Mouse (Mus musculus): ENCODE results near the gene Fkbp1b. TPM values are rescaled to one million over a fixed set of nuclear protein-coding genes. Genes with fewer than 3 reads are reported as not detected.
"Not testable (repeated sequence)": the region's sequence is repeated elsewhere in the genome, so short reads cannot be mapped to it uniquely, and the experiment has no call there.

The Fkbp1b gene
- polyA plus RNA-seq, 1 experiment: 7.3 TPM

GRCm38 (mm10) chr12:4817361-4818101 lies 23.9 kb downstream of the Fkbp1b start, which contains the start of gene Sf3b6:
TSS of gene Sf3b6 (plus strand) at chr12:4817544.
- peaks cover 39% of the 10 kb centered on the region for H3K79me2 ChIP-seq (ENCODE audit: control insufficient read depth, insufficient read depth)
- H3K4me2 ChIP-seq (ENCODE audit: low read depth): peak within 1 kb of the TSS; percentile 95
- H3ac ChIP-seq (ENCODE audit: control insufficient read depth, insufficient read length): peak within 1 kb of the TSS; percentile 35
- TF ChIP-seq USF1 (IDR thresholded peaks at IDR 0.05; ENCODE audit: low read depth) (no peak), E2F4 (IDR thresholded peaks at IDR 0.05; ENCODE audit: insufficient read depth) (no peak), POLR2AphosphoS2 (IDR thresholded peaks at IDR 0.05; ENCODE audit: insufficient read length, low read depth) (peak; percentile 86), POLR2A (IDR thresholded peaks at IDR 0.05; ENCODE audit: insufficient read length, low read depth) (peak; percentile 74), TCF12 (IDR thresholded peaks at IDR 0.05; ENCODE audit: insufficient read depth, poor library complexity, severe bottlenecking) (no peak), MYOD1 (IDR thresholded peaks at IDR 0.05; ENCODE audit: control insufficient read depth in 1 of 3, insufficient read length in 2 of 3, low read depth in 2 of 3) (no peak)
- no peaks in the 10 kb centered on the region for H3K27me3 ChIP-seq (ENCODE audit: control insufficient read depth, insufficient read depth, insufficient read length)
- peak within 1 kb of the TSS; percentile 99 for H3K4me3 ChIP-seq
- H3K36me3 ChIP-seq (ENCODE audit: control insufficient read depth, insufficient read depth): peaks cover 21% of the 10 kb centered on the region

GRCm38 (mm10) chr12:4816680-4817360 lies 24.6 kb downstream of the Fkbp1b start:
- H3K36me3 ChIP-seq (ENCODE audit: control insufficient read depth, insufficient read depth): peaks cover 16% of the 10 kb centered on the region
- H3K27me3 ChIP-seq (ENCODE audit: control insufficient read depth, insufficient read depth, insufficient read length): no peaks in the 10 kb centered on the region
- H3ac ChIP-seq (ENCODE audit: control insufficient read depth, insufficient read length): peak overlapping the region; percentile 35
- peak overlapping the region; percentile 95 for H3K4me2 ChIP-seq (ENCODE audit: low read depth)
- peak overlapping the region; percentile 99 for H3K4me3 ChIP-seq
- peaks cover 39% of the 10 kb centered on the region for H3K79me2 ChIP-seq (ENCODE audit: control insufficient read depth, insufficient read depth)
- TF ChIP-seq POLR2A (IDR thresholded peaks at IDR 0.05; ENCODE audit: insufficient read length, low read depth) (no peak), REST (IDR thresholded peaks at IDR 0.05; ENCODE audit: insufficient read depth, insufficient read length) (no peak), MAX (IDR thresholded peaks at IDR 0.05; ENCODE audit: low read depth) (no peak), E2F4 (IDR thresholded peaks at IDR 0.05; ENCODE audit: insufficient read depth) (no peak), MYOG (IDR thresholded peaks at IDR 0.05; ENCODE audit: control insufficient read depth in 1 of 3, insufficient read depth in 1 of 3, insufficient read length in 2 of 3, low read depth in 2 of 3) (no peak), TCF3 (IDR thresholded peaks at IDR 0.05; ENCODE audit: insufficient read length, low read depth) (no peak), SRF (IDR thresholded peaks at IDR 0.05; ENCODE audit: control insufficient read depth, insufficient read length, low read depth) (no peak), MYOD1 (IDR thresholded peaks at IDR 0.05; ENCODE audit: control insufficient read depth in 1 of 3, insufficient read length in 2 of 3, low read depth in 2 of 3) (no peak), CEBPB (IDR thresholded peaks at IDR 0.05; ENCODE audit: insufficient read depth, poor library complexity, severe bottlenecking) (no peak), POLR2AphosphoS2 (IDR thresholded peaks at IDR 0.05; ENCODE audit: insufficient read length, low read depth) (no peak), TCF12 (IDR thresholded peaks at IDR 0.05; ENCODE audit: insufficient read depth, poor library complexity, severe bottlenecking) (no peak), USF1 (IDR thresholded peaks at IDR 0.05; ENCODE audit: low read depth) (no peak)

- H3K79me2 ChIP-seq (ENCODE audit: control insufficient read depth, insufficient read depth): peaks cover 11% of the 10 kb centered on the region
- H3K4me2 ChIP-seq (ENCODE audit: low read depth): no peak overlapping the region
- peak in 2 of 3 experiments; percentile 21 to 76 for TF ChIP-seq MYOG (IDR thresholded peaks at IDR 0.05; ENCODE audit: control insufficient read depth in 1 of 3, insufficient read depth in 1 of 3, insufficient read length in 2 of 3, low read depth in 2 of 3)
- no peak for TF ChIP-seq CEBPB (IDR thresholded peaks at IDR 0.05; ENCODE audit: insufficient read depth, poor library complexity, severe bottlenecking)
- peak in 2 of 3 experiments; percentile 52 to 63 for TF ChIP-seq MYOD1 (IDR thresholded peaks at IDR 0.05; ENCODE audit: control insufficient read depth in 1 of 3, insufficient read length in 2 of 3, low read depth in 2 of 3)
- H3K27me3 ChIP-seq (ENCODE audit: control insufficient read depth, insufficient read depth, insufficient read length): peaks cover 5% of the 10 kb centered on the region
- no peak overlapping the region for H3ac ChIP-seq (ENCODE audit: control insufficient read depth, insufficient read length)
- no peak overlapping the region for H3K4me3 ChIP-seq
- no peaks in the 10 kb centered on the region for H3K36me3 ChIP-seq (ENCODE audit: control insufficient read depth, insufficient read depth)
These were observed 27.8 kb downstream of the Fkbp1b start for GRCm38 (mm10) chr12:4813636-4814035.

GRCm38 (mm10) chr12:4811705-4812104 lies 29.7 kb downstream of the Fkbp1b start:
- no peak overlapping the region for H3K4me3 ChIP-seq
- no peaks in the 10 kb centered on the region for H3K79me2 ChIP-seq (ENCODE audit: control insufficient read depth, insufficient read depth)
- TF ChIP-seq E2F4 (IDR thresholded peaks at IDR 0.05; ENCODE audit: insufficient read depth): no peak
- TF ChIP-seq POLR2AphosphoS2 (IDR thresholded peaks at IDR 0.05; ENCODE audit: insufficient read length, low read depth): no peak
- no peaks in the 10 kb centered on the region for H3K36me3 ChIP-seq (ENCODE audit: control insufficient read depth, insufficient read depth)
- no peak overlapping the region for H3K4me2 ChIP-seq (ENCODE audit: low read depth)
- peaks cover 5% of the 10 kb centered on the region for H3K27me3 ChIP-seq (ENCODE audit: control insufficient read depth, insufficient read depth, insufficient read length)
- H3ac ChIP-seq (ENCODE audit: control insufficient read depth, insufficient read length): no peak overlapping the region

GRCm38 (mm10) chr12:4811036-4811435 lies 30.4 kb downstream of the Fkbp1b start:
- Histone ChIP-seq H3K79me2 (ENCODE audit: control insufficient read depth, insufficient read depth) (no peaks in the 10 kb centered on the region), H3K36me3 (ENCODE audit: control insufficient read depth, insufficient read depth) (no peaks in the 10 kb centered on the region), H3K4me3 (no peak overlapping the region), H3ac (ENCODE audit: control insufficient read depth, insufficient read length) (no peak overlapping the region), H3K4me2 (ENCODE audit: low read depth) (no peak overlapping the region), H3K27me3 (ENCODE audit: control insufficient read depth, insufficient read depth, insufficient read length) (peaks cover 5% of the 10 kb centered on the region)
- TF ChIP-seq E2F4 (IDR thresholded peaks at IDR 0.05; ENCODE audit: insufficient read depth) (no peak), USF1 (IDR thresholded peaks at IDR 0.05; ENCODE audit: low read depth) (no peak), MYOG (IDR thresholded peaks at IDR 0.05; ENCODE audit: control insufficient read depth in 1 of 3, insufficient read depth in 1 of 3, insufficient read length in 2 of 3, low read depth in 2 of 3) (no peak), SRF (IDR thresholded peaks at IDR 0.05; ENCODE audit: control insufficient read depth, insufficient read length, low read depth) (no peak), CEBPB (IDR thresholded peaks at IDR 0.05; ENCODE audit: insufficient read depth, poor library complexity, severe bottlenecking) (no peak), MAX (IDR thresholded peaks at IDR 0.05; ENCODE audit: low read depth) (no peak), REST (IDR thresholded peaks at IDR 0.05; ENCODE audit: insufficient read depth, insufficient read length) (no peak), TCF12 (IDR thresholded peaks at IDR 0.05; ENCODE audit: insufficient read depth, poor library complexity, severe bottlenecking) (no peak), POLR2AphosphoS2 (IDR thresholded peaks at IDR 0.05; ENCODE audit: insufficient read length, low read depth) (no peak), MYOD1 (IDR thresholded peaks at IDR 0.05; ENCODE audit: control insufficient read depth in 1 of 3, insufficient read length in 2 of 3, low read depth in 2 of 3) (no peak), POLR2A (IDR thresholded peaks at IDR 0.05; ENCODE audit: insufficient read length, low read depth) (no peak), TCF3 (IDR thresholded peaks at IDR 0.05; ENCODE audit: insufficient read length, low read depth) (no peak)

- not testable (repeated sequence) for H3K36me3 ChIP-seq (ENCODE audit: control insufficient read depth, insufficient read depth); H3ac ChIP-seq (ENCODE audit: control insufficient read depth, insufficient read length); H3K27me3 ChIP-seq (ENCODE audit: control insufficient read depth, insufficient read depth, insufficient read length); H3K4me2 ChIP-seq (ENCODE audit: low read depth); H3K79me2 ChIP-seq (ENCODE audit: control insufficient read depth, insufficient read depth); H3K4me3 ChIP-seq
These were observed 43.9 kb downstream of the Fkbp1b start for GRCm38 (mm10) chr12:4797471-4797870.

Measured in myocyte (in vitro differentiated cells).